ENCODE assay signal across 26 mouse cellular contexts in genomic region chr4:140879116-140879515, GRCm38 (mm10). TPM values are rescaled to one million over a fixed set of nuclear protein-coding genes. Genes with fewer than 3 reads are reported as not detected.
DNase-seq lines count a peak whose midpoint lies in the region; ATAC-seq lines count a peak whose summit lies in the region.
"Had no signal": no experiment of that assay in that cellular context is flagged by ENCODE, and none has a peak within 500 bp of the region (broad histone marks: within the 10 kb centered on the region; RNA-seq: fewer than 3 reads in every experiment).

No protein-coding gene starts in this region.

- H3K27ac ChIP-seq in forebrain, embryonic 11.5 days (ENCODE audit: low read depth, low read length) = no peak overlapping the region
- H3K27ac ChIP-seq in forebrain, embryonic 10.5 days = no peak overlapping the region
- H3K27ac ChIP-seq in heart, embryonic 10.5 days = no peak overlapping the region
- H3K27ac ChIP-seq in liver, embryonic 12.5 days = no peak overlapping the region
- H3K27ac ChIP-seq: embryonic facial prominence, embryonic 10.5 days; embryonic facial prominence, embryonic 13.5 days; heart, embryonic 13.5 days; hindbrain, embryonic 13.5 days had no signal

- no peak for ATAC-seq in forebrain, embryonic 11.5 days (replicated peaks; ENCODE audit: low FRiP score)
- no peak for ATAC-seq in liver, embryonic 12.5 days
- ATAC-seq: activated CD4-positive, CD25-positive, alpha-beta regulatory T cell, adult 4 months; forebrain, embryonic 14.5 days had no signal

- intact Hi-C loops in heart, postnatal 14 days (cut with DNase I) = no loop called here

- no peak overlapping the region for H3K4me3 ChIP-seq in forebrain, embryonic 11.5 days (ENCODE audit: low read depth, low read length)
- H3K4me3 ChIP-seq in forebrain, embryonic 10.5 days = no peak overlapping the region
- no peak overlapping the region for H3K4me3 ChIP-seq in heart, embryonic 10.5 days
- no peak overlapping the region for H3K4me3 ChIP-seq in liver, embryonic 12.5 days
- H3K4me3 ChIP-seq: embryonic facial prominence, embryonic 10.5 days; embryonic facial prominence, embryonic 13.5 days; erythroblast, embryonic 14.5 days; heart, embryonic 13.5 days; hindbrain, embryonic 13.5 days had no signal

- WGBS in forebrain, embryonic 11.5 days = 91% methylated on average over 6 of the region's 6 CpGs
- WGBS in forebrain, embryonic 10.5 days = 96% methylated on average over 6 of the region's 6 CpGs
- 87% methylated on average over 6 of the region's 6 CpGs for WGBS in heart, embryonic 10.5 days
- 77% methylated on average over 6 of the region's 6 CpGs for WGBS in liver, embryonic 12.5 days (ENCODE audit: insufficient replicate concordance)

- no peaks in the 10 kb centered on the region for H3K27me3 ChIP-seq in forebrain, embryonic 11.5 days (ENCODE audit: control insufficient read depth, insufficient read depth, low read length)
- H3K27me3 ChIP-seq in forebrain, embryonic 10.5 days (ENCODE audit: poor library complexity, severe bottlenecking) = no peaks in the 10 kb centered on the region
- peaks cover 8% of the 10 kb centered on the region; the same call in 1 of the 2 replicates for H3K27me3 ChIP-seq in heart, embryonic 10.5 days (ENCODE audit: insufficient read depth, poor library complexity, severe bottlenecking)
- H3K27me3 ChIP-seq in liver, embryonic 12.5 days (replicated peaks) = peaks cover 51% of the 10 kb centered on the region
- H3K27me3 ChIP-seq: embryonic facial prominence, embryonic 13.5 days; hindbrain, embryonic 13.5 days had no signal

- H3K9me3 ChIP-seq in forebrain, embryonic 11.5 days (ENCODE audit: control insufficient read depth, low read length) = no peaks in the 10 kb centered on the region
- peaks cover 15% of the 10 kb centered on the region for H3K9me3 ChIP-seq in forebrain, embryonic 10.5 days
- H3K9me3 ChIP-seq in heart, embryonic 10.5 days = peaks cover 3% of the 10 kb centered on the region; the same call in 1 of the 2 replicates
- H3K9me3 ChIP-seq in liver, embryonic 12.5 days (replicated peaks) = peaks cover 8% of the 10 kb centered on the region
- H3K9me3 ChIP-seq: hindbrain, embryonic 13.5 days had no signal

- no peaks in the 10 kb centered on the region for H3K4me1 ChIP-seq in forebrain, embryonic 11.5 days (replicated peaks; ENCODE audit: control insufficient read depth, insufficient read depth, low read length)
- peaks cover 9% of the 10 kb centered on the region for H3K4me1 ChIP-seq in forebrain, embryonic 10.5 days
- no peaks in the 10 kb centered on the region for H3K4me1 ChIP-seq in heart, embryonic 10.5 days
- no peaks in the 10 kb centered on the region for H3K4me1 ChIP-seq in liver, embryonic 12.5 days
- H3K4me1 ChIP-seq: embryonic facial prominence, embryonic 13.5 days; heart, embryonic 13.5 days had no signal

- no peak overlapping the region for H3K9ac ChIP-seq in forebrain, embryonic 11.5 days (ENCODE audit: low read length)
- no peak overlapping the region for H3K9ac ChIP-seq in liver, embryonic 12.5 days
- H3K9ac ChIP-seq: embryonic facial prominence, embryonic 13.5 days; forebrain, postnatal 0 days; heart, embryonic 13.5 days; hindbrain, embryonic 13.5 days had no signal

- DNase-seq in forebrain, embryonic 11.5 days (ENCODE audit: low spot score) = peak; percentile 27
- no peak for DNase-seq in forebrain, embryonic 10.5 days (ENCODE audit: extremely low spot score, low spot score)
- peak; percentile 66 for DNase-seq in heart, embryonic 10.5 days (ENCODE audit: low spot score)
- DNase-seq in heart, postnatal 14 days = no peak
- peak; percentile 1 for DNase-seq in liver
- peak; percentile 4 for DNase-seq in urinary bladder, adult 2 months (ENCODE audit: low spot score)
- no peak for DNase-seq in urinary bladder, postnatal 10 days (ENCODE audit: low spot score)
- DNase-seq: cerebellum, adult 11-12 months; cerebellum, adult 8-10 months; cerebellum, postnatal 36 days; embryo, embryonic 11 days had no signal

- no peak overlapping the region for H3K4me2 ChIP-seq in forebrain, embryonic 11.5 days (ENCODE audit: low read depth, low read length, severe bottlenecking)
- no peak overlapping the region for H3K4me2 ChIP-seq in liver, embryonic 12.5 days
- H3K4me2 ChIP-seq: embryonic facial prominence, embryonic 13.5 days; heart, embryonic 13.5 days; hindbrain, embryonic 13.5 days had no signal

- no peaks in the 10 kb centered on the region for H3K36me3 ChIP-seq in forebrain, embryonic 11.5 days (ENCODE audit: control insufficient read depth, insufficient read depth, low read length)
- H3K36me3 ChIP-seq in forebrain, embryonic 10.5 days (replicated peaks) = no peaks in the 10 kb centered on the region
- H3K36me3 ChIP-seq in heart, embryonic 10.5 days = no peaks in the 10 kb centered on the region
- H3K36me3 ChIP-seq in liver, embryonic 12.5 days = no peaks in the 10 kb centered on the region
- H3K36me3 ChIP-seq: embryonic facial prominence, embryonic 10.5 days; embryonic facial prominence, embryonic 13.5 days; heart, embryonic 13.5 days; hindbrain, embryonic 13.5 days had no signal

RNA-seq across cellular contexts. Expression of gene Padi2, which starts 27.0 kb away (rescaled TPM):
- 0.23 and 1.3 TPM in 2 replicates for polyA plus RNA-seq in forebrain, embryonic 11.5 days (2014; fragmentation: Nextera tagmentation; extraction: Ambion mirVana)
- 0.30 and 0.66 TPM in 2 replicates for polyA plus RNA-seq in forebrain, embryonic 10.5 days (2016; fragmentation: Nextera tagmentation; extraction: Ambion mirVana)
- 2.9 and 6.3 TPM in 2 replicates for polyA plus RNA-seq in heart, embryonic 10.5 days (2016; fragmentation: Nextera tagmentation; extraction: Ambion mirVana)
- total RNA-seq in heart, postnatal 14 days (2021) = 1 to 10 TPM in 1 of 2 experiments, under 1 TPM in 1; 0.41 to 1.1 TPM
- 2.5 and 3.7 TPM in 2 replicates for polyA plus RNA-seq in liver, embryonic 12.5 days (2016; fragmentation: Nextera tagmentation; extraction: Ambion mirVana)
- polyA plus RNA-seq in urinary bladder, adult 2 months (2012; rRNA removed) = 1.7 and 1.8 TPM in 2 replicates

RNA-seq across cellular contexts. Expression of gene Padi1, which starts 33.5 kb away (rescaled TPM):
- 0.12 TPM in 1 of 2 replicates, not detected in the other for polyA plus RNA-seq in forebrain, embryonic 11.5 days (2014; fragmentation: Nextera tagmentation; extraction: Ambion mirVana)
- polyA plus RNA-seq in forebrain, embryonic 10.5 days (2016; fragmentation: Nextera tagmentation; extraction: Ambion mirVana) = 0.06 and 0.10 TPM in 2 replicates
- 0.16 TPM in 2 replicates for polyA plus RNA-seq in heart, embryonic 10.5 days (2016; fragmentation: Nextera tagmentation; extraction: Ambion mirVana)
- total RNA-seq in heart, postnatal 14 days (2021) = not detected
- polyA plus RNA-seq in liver, embryonic 12.5 days (2016; fragmentation: Nextera tagmentation; extraction: Ambion mirVana) = 0.10 TPM in 1 of 2 replicates, not detected in the other
- polyA plus RNA-seq in urinary bladder, adult 2 months (2012; rRNA removed) = 1.0 and 1.2 TPM in 2 replicates
- total RNA-seq: adrenal gland, adult 8-10 months; adrenal gland, postnatal 25 days; granulocyte monocyte progenitor cell, adult 5-6 weeks; heart, adult 8-10 months; heart, postnatal 25 days had no signal
- polyA plus RNA-seq: erythroblast, embryonic 14.5 days; forebrain, embryonic 14.5 days; hindbrain, embryonic 13.5 days; hindbrain, embryonic 16.5 days had no signal

Comparison
In these comparisons a context has a peak if more than half of its experiments do, and no peak if none do; other contexts are left out.
1. DNase-seq: peak in forebrain, embryonic 11.5 days (single experiment), heart, embryonic 10.5 days (single experiment), liver (single experiment) and urinary bladder, adult 2 months (single experiment); none in forebrain, embryonic 10.5 days (single experiment), heart, postnatal 14 days (0 of 2) and urinary bladder, postnatal 10 days (single experiment).